Mouse (Mus musculus): ENCODE measurements around the gene Ccnk.

- TF ChIP-seq POLR2A (IDR thresholded peaks at IDR 0.05; ENCODE audit: extremely low read depth, insufficient read depth, low read length) (no peak), CTCF (IDR thresholded peaks at IDR 0.05; ENCODE audit: extremely low read depth, insufficient read depth, low read length) (no peak)
Measured at GRCm38 (mm10) chr12:108132450-108133070, 46.8 kb upstream of the Ccnk start.

All from cortical plate, adult 2 months (tissue).